Mouse (Mus musculus) C2C12 (cell line): ENCODE measurements around the gene Tmem144.

Experiments used
- CTCF ChIP-seq: IDR thresholded peaks from one replicate; pipeline ENCODE4 v1.5.1; 2011; ENCODE audit not compliant: control insufficient read depth, insufficient read depth, insufficient read length
- MAX ChIP-seq: IDR thresholded peaks from one replicate; pipeline ENCODE4 v1.6.1; 2011; ENCODE audit warnings: mild to moderate bottlenecking, control low read depth
- MYOD1 ChIP-seq: IDR thresholded peaks from one replicate; pipeline ENCODE4 v1.6.1; 2011; ENCODE audit warnings: low read depth; ENCODE audit not compliant: control insufficient read depth, insufficient read length
- MYOG ChIP-seq: IDR thresholded peaks from one replicate; pipeline ENCODE4 v1.6.1; 2011; ENCODE audit not compliant: control insufficient read depth, insufficient read length; ENCODE audit errors: extremely low read depth

DNA sequence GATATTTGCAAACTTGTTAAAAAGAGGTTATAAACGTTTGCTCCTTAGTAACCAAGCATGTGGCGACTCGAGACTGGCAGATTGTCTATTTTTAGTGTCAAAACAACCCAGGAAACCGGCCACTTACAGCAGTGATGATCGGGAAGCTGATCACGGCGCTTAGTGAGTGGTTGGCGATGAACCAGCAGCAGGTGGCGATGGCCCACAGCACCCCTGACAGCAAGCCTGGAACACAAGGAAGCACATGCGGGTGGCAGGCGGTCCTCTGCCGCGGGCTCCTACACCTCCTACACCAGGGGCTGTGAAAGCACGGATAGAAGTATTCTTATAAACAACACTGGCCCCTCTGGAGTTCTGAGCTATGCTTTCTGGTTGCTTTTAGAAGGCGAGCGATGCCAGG lies 31.4 kb downstream of the Tmem144 start:
- TF ChIP-seq MYOD1 (no peak), MAX (no peak), CTCF (no peak), MYOG (no peak)
